Mouse (Mus musculus): Measurements from ENCODE around the gene Far2.

- no peak for TF ChIP-seq CTCF (IDR thresholded peaks at IDR 0.05; ENCODE audit: extremely low read depth, insufficient read length, insufficient replicate concordance, low read depth, low read length)
- no peak for TF ChIP-seq POLR2A (IDR thresholded peaks at IDR 0.05; ENCODE audit: low read depth, low read length)
Measured at GRCm38 (mm10) chr6:148185694-148186093, 138.6 kb downstream of the Far2 start.
